Mouse (Mus musculus): Measurements from ENCODE around the gene Abcb5.

DNA sequence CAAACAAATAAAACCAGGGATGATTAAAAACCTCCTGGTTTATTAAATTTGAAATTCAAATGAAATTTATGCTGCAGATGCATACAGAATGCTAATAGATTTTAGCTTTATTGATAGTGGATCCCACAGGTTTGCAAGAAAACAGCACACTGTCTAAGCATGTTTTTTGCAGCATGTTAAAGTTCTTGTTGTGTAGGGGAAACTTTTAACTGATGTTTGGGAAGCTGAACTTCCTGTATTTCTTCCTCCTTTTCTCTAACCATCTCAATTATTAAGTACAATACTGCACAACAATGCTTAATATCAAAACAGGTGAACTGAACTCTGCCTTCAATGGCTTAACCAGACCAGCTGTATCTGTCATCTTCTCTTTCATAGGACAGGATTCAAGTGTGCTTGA lies 122.1 kb downstream of the Abcb5 start:
- no peak for TF ChIP-seq POLR2A (IDR thresholded peaks at IDR 0.05; ENCODE audit: insufficient read depth, low read depth, low read length)
- no peak for TF ChIP-seq CTCF (IDR thresholded peaks at IDR 0.05; ENCODE audit: insufficient read depth, low read depth, low read length)

Data from olfactory bulb, adult 2 months (tissue).